Mouse (Mus musculus) gastrocnemius, postnatal 25 days (tissue): ENCODE results near the gene Gprasp1. TPM values are rescaled to one million over a fixed set of nuclear protein-coding genes. Genes with fewer than 3 reads are reported as not detected.
A peak's percentile ranks its signal among the peaks of the same experiment; 100 is the strongest.

Experiments used
- DNase-seq: peaks from one replicate; pipeline ENCODE4 v3.0.0; 2022
- microRNA-seq, 2 experiments: library from miRNA; unstranded; fragments of <30 nt; microRNA quantifications; one replicate each; pipeline ENCODE4 v1.2.0; 2021; ENCODE audit warnings: borderline replicate concordance in 2 of 2
- total RNA-seq, 2 experiments: library from RNA; stranded (reverse); gene quantifications; 1 replicate in 1 of 2; 2 replicates in 1 of 2; pipeline ENCODE4 v1.2.3; 2021

Gprasp1 gene
- total RNA-seq, 2 experiments from 2014 or later, result 15.9 to 16.8 TPM

- no peak for DNase-seq
These were observed 95.4 kb downstream of the Gprasp1 start for GRCm38 (mm10) chrX:135837896-135838295.

GRCm38 (mm10) chrX:135838521-135839360, 96.2 kb downstream of the Gprasp1 start, which contains the start of gene Gprasp2:
Gprasp2 (plus strand) TSS chrX:135839034.
- DNase-seq, result peak; percentile 15

- DNase-seq, result peak; percentile 8
These were observed 97.2 kb downstream of the Gprasp1 start for GRCm38 (mm10) chrX:135839397-135840391.

Small RNAs within 50 kb of the gene (microRNA-seq; reads per million reads assigned to microRNA genes)
- 0 reads per million in 2 experiments for gene Mir1970
- 0 reads per million in 2 experiments for gene Mir7646

Other genes starting within 250 kb of the Gprasp1 start
- gene AV320801, start 248.1 kb upstream of the Gprasp1 start, total RNA-seq, result not detected
- gene Nxf7, start 144.0 kb upstream of the Gprasp1 start, total RNA-seq, result not detected
- gene Prame, start 115.0 kb upstream of the Gprasp1 start, total RNA-seq, result not detected
- gene Tcp11x2, start 48.9 kb upstream of the Gprasp1 start, total RNA-seq, result not detected
- not detected for gene Tmsb15a, start 17.5 kb upstream of the Gprasp1 start, total RNA-seq
- gene Armcx5, start within 50 bp of the Gprasp1 start, total RNA-seq, result 1 to 10 TPM; 2.5 to 3.2 TPM
- gene Bhlhb9, start 54.9 kb downstream of the Gprasp1 start, total RNA-seq, result 1 to 10 TPM; 3.2 to 4.1 TPM
- 1 to 10 TPM; 1.2 to 1.3 TPM for gene Gprasp2, start 96.3 kb downstream of the Gprasp1 start, total RNA-seq